Mouse (Mus musculus) testis, adult 2 months (tissue): ENCODE measurements around the gene Fxyd1.

Experiments used
- CTCF ChIP-seq: fragments of 200-500 bp; IDR thresholded peaks from 2 replicates; pipeline ENCODE4 v1.5.1; 2012; ENCODE audit warnings: low read depth, mild to moderate bottlenecking, inconsistent platforms, low read length, moderate library complexity; ENCODE audit not compliant: control insufficient read depth, insufficient read depth, insufficient replicate concordance
- POLR2A ChIP-seq: fragments of 200-500 bp; IDR thresholded peaks from 2 replicates; pipeline ENCODE4 v1.6.1; 2012; ENCODE audit warnings: low read depth, mild to moderate bottlenecking, inconsistent platforms, low read length, moderate library complexity; ENCODE audit not compliant: control insufficient read depth

DNA sequence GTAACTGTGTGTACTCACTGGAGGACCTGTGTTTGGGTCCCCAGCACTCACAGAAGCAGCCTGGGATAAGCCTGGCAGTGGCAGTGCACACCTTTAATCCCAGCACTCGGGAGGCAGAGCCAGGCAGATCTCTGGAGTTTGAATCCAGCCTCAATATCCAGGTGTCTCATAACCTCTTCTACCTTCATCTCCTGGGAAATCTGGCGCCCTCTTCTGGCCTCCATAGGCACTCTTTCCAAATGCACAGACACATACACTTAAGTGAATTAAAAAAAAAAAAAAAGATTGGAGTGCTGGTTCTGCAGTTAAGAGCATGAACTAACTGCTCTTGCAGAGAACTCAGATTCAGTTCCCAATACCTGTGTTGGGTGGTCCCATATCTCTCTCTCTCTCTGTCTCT, 26.3 kb downstream of the Fxyd1 start:
- TF ChIP-seq POLR2A (no peak), CTCF (no peak)
